Mouse (Mus musculus) MEL (cell line): ENCODE results near the gene Slc36a3. TPM values are rescaled to one million over a fixed set of nuclear protein-coding genes. Genes with fewer than 3 reads are reported as not detected.

Experiments used
- DNase-seq: peaks from one replicate; pipeline ENCODE4 v3.0.0; 2011; ENCODE audit warnings: low read depth, low spot score
- H3K27ac ChIP-seq: 2 replicates; pipeline ENCODE4 v1.5.1; 2012; ENCODE audit warnings: low read depth, mild to moderate bottlenecking, control low read depth, low read length, moderate library complexity; ENCODE audit not compliant: control insufficient read depth
- H3K27me3 ChIP-seq, 2 experiments: fragments of 150-350 bp in 1 of 2; sonication (generic) in 1 of 2; 2 replicates each; pipeline ENCODE4 v1.6.1; 2012; ENCODE audit warnings: low read length in 2 of 2, mild to moderate bottlenecking in 2 of 2, improper control_type of control experiment in 1 of 2, moderate library complexity in 1 of 2; ENCODE audit not compliant: insufficient read depth in 2 of 2, control insufficient read depth in 1 of 2
- H3K36me3 ChIP-seq, 2 experiments: 2 replicates each; pipeline ENCODE4 v1.6.1; 2012 to 2014; ENCODE audit warnings: low read length in 2 of 2, improper control_type of control experiment in 1 of 2, inconsistent platforms in 1 of 2, mild to moderate bottlenecking in 1 of 2; ENCODE audit not compliant: insufficient read depth in 2 of 2, control insufficient read depth in 1 of 2
- H3K4me1 ChIP-seq, 2 experiments: fragments of 150-350 bp in 1 of 2; sonication (generic) in 1 of 2; 2 replicates each; pipeline ENCODE4 v1.6.1; 2012; ENCODE audit warnings: low read length in 2 of 2, improper control_type of control experiment in 1 of 2, mild to moderate bottlenecking in 1 of 2; ENCODE audit not compliant: insufficient read depth in 2 of 2, control insufficient read depth in 1 of 2
- H3K4me3 ChIP-seq, 2 experiments: fragments of 150-350 bp in 1 of 2; sonication (generic) in 1 of 2; 2 replicates each; pipeline ENCODE4 v1.5.1; 2012; ENCODE audit warnings: low read depth in 2 of 2, low read length in 2 of 2, mild to moderate bottlenecking in 2 of 2, moderate library complexity in 2 of 2, control low read depth in 1 of 2, improper control_type of control experiment in 1 of 2; ENCODE audit not compliant: control insufficient read depth in 1 of 2, insufficient read depth in 1 of 2
- H3K79me2 ChIP-seq: 2 replicates; pipeline ENCODE4 v1.6.1; 2012; ENCODE audit warnings: mild to moderate bottlenecking, low read length, moderate library complexity; ENCODE audit not compliant: control insufficient read depth, poor library complexity, insufficient read depth
- H3K9ac ChIP-seq: 2 replicates; pipeline ENCODE4 v1.6.1; 2012; ENCODE audit warnings: low read depth, mild to moderate bottlenecking, control low read depth, low read length, moderate library complexity; ENCODE audit not compliant: control insufficient read depth, poor library complexity, severe bottlenecking
- H3K9me3 ChIP-seq: fragments of 150-350 bp; sonication (generic); replicated peaks from 2 replicates; pipeline ENCODE4 v1.6.1; 2012; ENCODE audit warnings: mild to moderate bottlenecking, low read length, improper control_type of control experiment, moderate library complexity; ENCODE audit not compliant: insufficient read depth
- CHD1 ChIP-seq: IDR thresholded peaks from 2 replicates; pipeline ENCODE4 v1.6.1; 2012; ENCODE audit warnings: low read depth, mild to moderate bottlenecking, inconsistent platforms, low read length, improper control_type of control experiment
- CHD2 ChIP-seq: IDR thresholded peaks from 2 replicates; pipeline ENCODE4 v1.6.1; 2011; ENCODE audit warnings: low read length, improper control_type of control experiment
- CTCF ChIP-seq, 3 experiments: IDR thresholded peaks in 2 of 3; conservative IDR thresholded peaks in 1 of 3; 2 replicates each; pipeline ENCODE4 v1.5.1; 2011 to 2012; ENCODE audit warnings: low read length in 3 of 3, low read depth in 2 of 3, mild to moderate bottlenecking in 2 of 3, improper control_type of control experiment in 1 of 3, inconsistent platforms in 1 of 3, mixed read lengths in 1 of 3, moderate library complexity in 1 of 3; ENCODE audit not compliant: control insufficient read depth in 1 of 3, insufficient read depth in 1 of 3, poor library complexity in 1 of 3, severe bottlenecking in 1 of 3
- GABPA ChIP-seq: IDR thresholded peaks from 2 replicates; pipeline ENCODE4 v1.6.1; 2012; ENCODE audit warnings: low read depth, mild to moderate bottlenecking, inconsistent platforms, low read length, improper control_type of control experiment, moderate library complexity
- GATA1 ChIP-seq: IDR thresholded peaks from 2 replicates; pipeline ENCODE4 v1.6.1; 2011; ENCODE audit warnings: low read depth, low read length, improper control_type of control experiment
- HCFC1 ChIP-seq: IDR thresholded peaks from 2 replicates; pipeline ENCODE4 v1.6.1; 2012; ENCODE audit warnings: low read depth, mild to moderate bottlenecking, inconsistent platforms, low read length, improper control_type of control experiment, moderate library complexity
- KAT2A ChIP-seq: conservative IDR thresholded peaks from 2 replicates; pipeline ENCODE4 v1.6.1; 2012; ENCODE audit warnings: low read depth, low read length, improper control_type of control experiment, inconsistent platforms
- MAFK ChIP-seq: IDR thresholded peaks from 2 replicates; pipeline ENCODE4 v1.6.1; 2011; ENCODE audit warnings: low read depth, mild to moderate bottlenecking, low read length, improper control_type of control experiment, borderline replicate concordance
- MAZ ChIP-seq: IDR thresholded peaks from 2 replicates; pipeline ENCODE4 v1.6.1; 2012; ENCODE audit warnings: low read depth, mild to moderate bottlenecking, inconsistent platforms, low read length, improper control_type of control experiment
- POLR2A ChIP-seq, 2 experiments: IDR thresholded peaks; 2 replicates each; pipeline ENCODE4 v1.6.1; 2011 to 2012; ENCODE audit warnings: low read length in 2 of 2, mild to moderate bottlenecking in 2 of 2, control low read depth in 1 of 2, improper control_type of control experiment in 1 of 2, low read depth in 1 of 2, moderate library complexity in 1 of 2; ENCODE audit not compliant: control insufficient read depth in 1 of 2, insufficient read depth in 1 of 2, poor library complexity in 1 of 2
- POLR2AphosphoS2 ChIP-seq: IDR thresholded peaks from 2 replicates; pipeline ENCODE4 v1.6.1; 2011; ENCODE audit warnings: low read length, improper control_type of control experiment
- RAD21 ChIP-seq: IDR thresholded peaks from 2 replicates; pipeline ENCODE4 v1.6.1; 2011; ENCODE audit warnings: mild to moderate bottlenecking, low read depth, low read length, improper control_type of control experiment
- RCOR1 ChIP-seq: IDR thresholded peaks from 2 replicates; pipeline ENCODE4 v1.6.1; 2012; ENCODE audit warnings: low read depth, mild to moderate bottlenecking, inconsistent platforms, low read length, improper control_type of control experiment
- SMC3 ChIP-seq: IDR thresholded peaks from 2 replicates; pipeline ENCODE4 v1.6.1; 2011; ENCODE audit warnings: low read depth, low read length, improper control_type of control experiment
- TCF12 ChIP-seq: IDR thresholded peaks from 2 replicates; pipeline ENCODE4 v1.6.1; 2014; ENCODE audit warnings: low read depth, mild to moderate bottlenecking, inconsistent platforms, low read length, improper control_type of control experiment, moderate library complexity
- USF1 ChIP-seq: IDR thresholded peaks from 2 replicates; pipeline ENCODE4 v1.6.1; 2014; ENCODE audit warnings: low read depth, mild to moderate bottlenecking, inconsistent platforms, low read length, improper control_type of control experiment, moderate library complexity
- USF2 ChIP-seq, 2 experiments: IDR thresholded peaks; 2 replicates each; pipeline ENCODE4 v1.6.1; 2011 to 2012; ENCODE audit warnings: improper control_type of control experiment in 2 of 2, low read length in 2 of 2, borderline replicate concordance in 1 of 2, inconsistent platforms in 1 of 2, low read depth in 1 of 2, mild to moderate bottlenecking in 1 of 2; ENCODE audit not compliant: insufficient read depth in 1 of 2
- ZC3H11A ChIP-seq: IDR thresholded peaks from 2 replicates; pipeline ENCODE4 v1.6.1; 2012; ENCODE audit warnings: low read depth, mild to moderate bottlenecking, inconsistent platforms, low read length, improper control_type of control experiment
- polyA plus RNA-seq, 2 experiments: library from polyadenylated mRNA; stranded (reverse) in 1 of 2; unstranded in 1 of 2; fragments of >175 nt in 1 of 2; fragments of >200 nt in 1 of 2; gene quantifications; 2 replicates each; pipeline versions ENCODE4 v1.2.1 to v1.2.4; 2012; ENCODE audit warnings: low replicate concordance in 2 of 2, low read depth in 1 of 2; ENCODE audit not compliant: insufficient read length in 2 of 2, insufficient read depth in 1 of 2, missing spikeins in 1 of 2
- total RNA-seq: library from RNA; depleted of rRNA; stranded (reverse); fragments of 300-350 nt; gene quantifications from 2 replicates; pipeline ENCODE4 v1.2.3, GENCODE M21; 2012

Slc36a3 gene
- total and polyA plus RNA-seq, 3 experiments, result 0.12 to 0.15 TPM; not detected in 1

DNA sequence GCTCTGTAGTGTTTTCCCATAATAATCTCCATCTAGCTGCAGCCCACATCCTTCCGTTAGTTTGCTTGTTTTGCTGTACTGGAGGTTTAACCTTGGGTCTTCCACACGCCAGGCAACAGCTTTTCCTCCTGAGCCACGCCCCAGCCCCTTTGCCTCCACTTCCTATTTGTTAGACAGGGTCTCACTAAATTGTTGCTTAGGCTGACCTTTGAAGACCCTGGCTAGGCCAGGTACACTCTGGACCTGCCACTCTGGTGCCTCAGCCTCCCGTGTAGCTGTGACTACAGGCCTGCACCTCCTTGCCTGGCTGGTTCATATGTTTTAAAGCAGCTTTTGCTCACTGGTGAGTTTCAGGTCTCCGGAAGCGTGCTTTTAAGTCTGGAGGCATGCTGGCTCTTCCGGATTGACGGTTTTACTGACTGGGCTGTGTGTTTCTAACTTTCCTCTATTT is 30.7 kb downstream of the Slc36a3 start:
- no peak for TF ChIP-seq KAT2A
- TF ChIP-seq, all 39 proteins: peak for 0
- no peak overlapping the region for H3K27ac ChIP-seq

DNA sequence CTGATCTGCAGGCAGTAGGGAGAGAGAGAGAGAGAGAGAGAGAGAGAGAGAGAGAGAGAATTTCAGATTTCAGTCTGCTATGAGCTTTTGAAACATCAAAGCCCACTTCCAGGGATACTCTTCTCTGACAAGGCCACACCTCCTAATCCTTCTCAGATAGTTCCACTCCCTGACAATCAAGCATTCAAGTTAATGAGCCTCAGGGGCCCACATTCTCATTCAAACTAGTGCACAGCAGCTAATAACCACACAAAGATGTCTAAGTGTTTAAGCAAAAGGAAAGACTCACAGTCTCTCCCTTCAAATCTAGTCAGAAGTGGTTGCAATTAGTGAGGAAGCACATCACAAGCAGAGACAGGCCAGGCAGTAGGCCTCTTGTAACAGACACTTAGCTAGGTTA is 31.2 kb downstream of the Slc36a3 start:
- no peaks in the 10 kb centered on the region for H3K9me3 ChIP-seq
- peaks cover 0 to 11% of the 10 kb centered on the region in 2 experiments; a peak in 2 of 4 replicates for H3K36me3 ChIP-seq
- H3K27ac ChIP-seq, result no peak overlapping the region
- no peak overlapping the region for H3K9ac ChIP-seq
- no peak for DNase-seq
- no peaks in the 10 kb centered on the region for H3K27me3 ChIP-seq
- no peak for TF ChIP-seq CTCF (IDR thresholded peaks at IDR 0.05 in 2 of 3, conservative IDR thresholded peaks at IDR 0.05 in 1 of 3; ENCODE audit: control insufficient read depth in 1 of 3, insufficient read depth in 1 of 3, low read depth in 2 of 3, low read length in 3 of 3, poor library complexity in 1 of 3, severe bottlenecking in 1 of 3)
- TF ChIP-seq HCFC1, result no peak
- TF ChIP-seq RAD21, result no peak
- no peak for TF ChIP-seq MAFK
- TF ChIP-seq POLR2AphosphoS2, result no peak
- no peak for TF ChIP-seq TCF12
- no peak for TF ChIP-seq ZC3H11A
- TF ChIP-seq SMC3, result no peak
- TF ChIP-seq USF2 (IDR thresholded peaks at IDR 0.05; ENCODE audit: borderline replicate concordance in 1 of 2, insufficient read depth in 1 of 2, low read depth in 1 of 2, low read length in 2 of 2), result no peak
- TF ChIP-seq GABPA, result no peak
- TF ChIP-seq CHD1, result no peak
- no peak for TF ChIP-seq MAZ
- TF ChIP-seq GATA1, result no peak
- TF ChIP-seq KAT2A, result no peak
- no peak for TF ChIP-seq RCOR1
- no peak for TF ChIP-seq CHD2
- no peak for TF ChIP-seq USF1
- TF ChIP-seq POLR2A (IDR thresholded peaks at IDR 0.05; ENCODE audit: control insufficient read depth in 1 of 2, insufficient read depth in 1 of 2, low read depth in 1 of 2, low read length in 2 of 2, poor library complexity in 1 of 2), result no peak
- TF ChIP-seq, all 39 proteins: peak for 0
- H3K79me2 ChIP-seq, result no peaks in the 10 kb centered on the region
- no peak overlapping the region for H3K4me3 ChIP-seq
- H3K4me1 ChIP-seq, result peaks cover 7 to 16% of the 10 kb centered on the region in 2 experiments; a peak in 3 of 4 replicates

More for the DNA sequence above, 30.7 kb downstream of the Slc36a3 start:
- Histone ChIP-seq H3K4me1 (peaks cover 7 to 16% of the 10 kb centered on the region in 2 experiments; a peak in 3 of 4 replicates), H3K27me3 (no peaks in the 10 kb centered on the region), H3K79me2 (no peaks in the 10 kb centered on the region), H3K36me3 (peaks cover 0 to 11% of the 10 kb centered on the region in 2 experiments; a peak in 2 of 4 replicates), H3K9ac (no peak overlapping the region), H3K4me3 (no peak overlapping the region), H3K9me3 (no peaks in the 10 kb centered on the region)
- DNase-seq, result no peak
